9 mouse cellular contexts compared by ENCODE assay signal in the genomic region with DNA sequence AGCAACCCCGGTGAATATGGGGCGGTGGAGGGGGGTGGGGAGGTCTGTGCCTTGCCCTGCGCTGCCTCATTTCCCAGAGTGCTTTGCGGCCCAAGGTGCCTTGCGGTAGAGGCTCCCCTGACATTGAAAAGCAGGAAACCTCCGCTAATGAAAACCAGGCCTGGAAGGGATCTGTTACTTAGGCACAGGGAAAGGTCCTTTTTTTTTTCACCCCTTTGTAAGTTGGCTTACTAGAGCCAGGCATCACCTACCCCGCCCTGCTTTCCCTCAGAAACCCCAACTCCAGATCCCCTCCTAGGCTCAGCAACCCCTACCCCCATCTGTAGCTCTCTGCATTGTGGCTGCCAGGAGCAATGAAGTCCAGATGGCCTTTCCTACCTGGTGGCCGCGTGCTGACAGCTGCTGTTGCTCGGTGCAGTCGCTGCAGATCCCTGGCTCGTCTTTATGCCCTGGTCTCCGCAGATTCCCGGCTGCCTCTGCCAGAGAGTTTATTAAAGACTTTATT.
DNase-seq lines count a peak whose midpoint lies in the region; ATAC-seq and TF ChIP-seq lines count a peak whose summit lies in the region.
"Had no signal": no experiment of that assay in that cellular context is flagged by ENCODE, and none has a peak within 500 bp of the region (broad histone marks: within the 10 kb centered on the region; RNA-seq: fewer than 3 reads in every experiment).

No protein-coding gene starts in this region.

- no peaks in the 10 kb centered on the region for H3K9me3 ChIP-seq in forebrain, embryonic 13.5 days (replicated peaks)
- no peaks in the 10 kb centered on the region for H3K9me3 ChIP-seq in limb, embryonic 14.5 days (ENCODE audit: control insufficient read depth, low read length)
- H3K9me3 ChIP-seq in heart, embryonic 12.5 days (replicated peaks): no peaks in the 10 kb centered on the region
- H3K9me3 ChIP-seq: kidney, embryonic 15.5 days had no signal

- H3K27ac ChIP-seq in forebrain, embryonic 13.5 days: peak overlapping the region; percentile 55
- H3K27ac ChIP-seq in limb, embryonic 14.5 days (replicated peaks; ENCODE audit: low read depth, low read length): peak overlapping the region; percentile 72
- no peak overlapping the region for H3K27ac ChIP-seq in kidney, adult 2 months (ENCODE audit: insufficient read depth, low read depth, low read length)
- H3K27ac ChIP-seq in heart, embryonic 12.5 days (ENCODE audit: poor library complexity, severe bottlenecking): no peak overlapping the region
- H3K27ac ChIP-seq: kidney, embryonic 15.5 days had no signal

- DNase-seq in ES-CJ7 (ENCODE audit: low read depth, low spot score) (peak; percentile 49), liver (no peak)
- peak; percentile 20 for DNase-seq in cerebellum, adult 8-10 months
- peak; percentile 82 for DNase-seq in limb, embryonic 14.5 days (ENCODE audit: low spot score)
- DNase-seq in kidney, adult 2 months: no peak
- no peak for DNase-seq in left cerebral cortex, postnatal 25 days (ENCODE audit: low spot score in 2 of 2)

- no peak for ATAC-seq in forebrain, embryonic 13.5 days
- ATAC-seq in limb, embryonic 14.5 days (ENCODE audit: low FRiP score, low read depth): peak; percentile 81
- ATAC-seq in heart, embryonic 12.5 days (ENCODE audit: insufficient number of reproducible peaks, low FRiP score): no peak

- TF ChIP-seq POLR2A in limb, embryonic 14.5 days (IDR thresholded peaks at IDR 0.05; ENCODE audit: borderline replicate concordance, extremely low read depth, insufficient read depth, insufficient read length): no peak
- no peak for TF ChIP-seq POLR2A in kidney, adult 2 months (IDR thresholded peaks at IDR 0.05; ENCODE audit: low read depth, low read length)

- H3K9ac ChIP-seq in forebrain, embryonic 13.5 days: no peak overlapping the region
- no peak overlapping the region for H3K9ac ChIP-seq in limb, embryonic 14.5 days (ENCODE audit: low read depth, low read length, severe bottlenecking)
- H3K9ac ChIP-seq in heart, embryonic 12.5 days: no peak overlapping the region
- H3K9ac ChIP-seq: kidney, embryonic 15.5 days had no signal

- no peak for TF ChIP-seq CTCF in kidney, adult 2 months (conservative IDR thresholded peaks at IDR 0.05; ENCODE audit: insufficient read depth, insufficient read length, low read depth, low read length)

- H3K4me1 ChIP-seq in forebrain, embryonic 13.5 days: peaks cover 61% of the 10 kb centered on the region
- peaks cover 63% of the 10 kb centered on the region for H3K4me1 ChIP-seq in limb, embryonic 14.5 days (ENCODE audit: control insufficient read depth, insufficient read depth, low read length)
- no peaks in the 10 kb centered on the region for H3K4me1 ChIP-seq in kidney, adult 2 months (ENCODE audit: control insufficient read depth, insufficient read depth, low read length)
- H3K4me1 ChIP-seq in heart, embryonic 12.5 days (replicated peaks): peaks cover 9% of the 10 kb centered on the region; the same call in 1 of the 2 replicates

- intact Hi-C loops in left cerebral cortex, postnatal 25 days (cut with DNase I): loop anchor here (5.0 kb wide), 3 partner anchors 82 to 353 kb away; a partner anchor contains a TSS

- 0 out of 2 replicates have a peak, but pooled peaks cover 2% of the 10 kb centered on the region for H3K27me3 ChIP-seq in forebrain, embryonic 13.5 days
- H3K27me3 ChIP-seq in limb, embryonic 14.5 days (ENCODE audit: control insufficient read depth, insufficient read depth, low read length): no peaks in the 10 kb centered on the region
- H3K27me3 ChIP-seq in kidney, adult 2 months (replicated peaks; ENCODE audit: control insufficient read depth, insufficient read depth, low read length): no peaks in the 10 kb centered on the region
- 0 out of 2 replicates have a peak, but pooled peaks cover 28% of the 10 kb centered on the region for H3K27me3 ChIP-seq in heart, embryonic 12.5 days (replicated peaks)

- WGBS in forebrain, embryonic 13.5 days: 41% methylated on average over 14 of the region's 14 CpGs
- 12% methylated on average over 14 of the region's 14 CpGs for WGBS in limb, embryonic 14.5 days
- WGBS in kidney, adult 2 months: 68% methylated on average over 14 of the region's 14 CpGs
- WGBS in heart, embryonic 12.5 days: 24% methylated on average over 14 of the region's 14 CpGs

- no peaks in the 10 kb centered on the region for H3K36me3 ChIP-seq in forebrain, embryonic 13.5 days (ENCODE audit: poor library complexity, severe bottlenecking)
- no peaks in the 10 kb centered on the region for H3K36me3 ChIP-seq in limb, embryonic 14.5 days (ENCODE audit: control insufficient read depth, insufficient read depth, low read length)
- H3K36me3 ChIP-seq in kidney, adult 2 months (ENCODE audit: control insufficient read depth, insufficient read depth, low read length): no peaks in the 10 kb centered on the region
- no peaks in the 10 kb centered on the region for H3K36me3 ChIP-seq in heart, embryonic 12.5 days
- H3K36me3 ChIP-seq: kidney, embryonic 15.5 days had no signal

- no peak overlapping the region for H3K4me2 ChIP-seq in forebrain, embryonic 13.5 days
- H3K4me2 ChIP-seq in limb, embryonic 14.5 days (replicated peaks; ENCODE audit: low read depth, low read length, severe bottlenecking): peak overlapping the region; percentile 33
- no peak overlapping the region for H3K4me2 ChIP-seq in heart, embryonic 12.5 days
- H3K4me2 ChIP-seq: kidney, embryonic 15.5 days had no signal

- no peak overlapping the region for H3K4me3 ChIP-seq in forebrain, embryonic 13.5 days
- H3K4me3 ChIP-seq in limb, embryonic 14.5 days (replicated peaks; ENCODE audit: low read length): no peak overlapping the region
- no peak overlapping the region for H3K4me3 ChIP-seq in kidney, adult 2 months (ENCODE audit: insufficient read depth, low read depth, low read length)
- no peak overlapping the region for H3K4me3 ChIP-seq in heart, embryonic 12.5 days
- H3K4me3 ChIP-seq: kidney, embryonic 15.5 days had no signal

Comparison
In these comparisons a context has a peak if more than half of its experiments do, and no peak if none do; other contexts are left out.
1. DNase-seq: peak in ES-CJ7 (single experiment), cerebellum, adult 8-10 months (single experiment) and limb, embryonic 14.5 days (single experiment); none in kidney, adult 2 months (single experiment), liver (single experiment) and left cerebral cortex, postnatal 25 days (0 of 2).
2. H3K27ac ChIP-seq: peak in forebrain, embryonic 13.5 days (single experiment) and limb, embryonic 14.5 days (single experiment); none in kidney, adult 2 months (single experiment) and heart, embryonic 12.5 days (single experiment).